14 mouse cellular contexts compared by ENCODE assay signal in genomic region chr10:62380936-62381335, GRCm38 (mm10). TPM values are rescaled to one million over a fixed set of nuclear protein-coding genes. Genes with fewer than 3 reads are reported as not detected.
DNase-seq lines count a peak whose midpoint lies in the region; ATAC-seq and TF ChIP-seq lines count a peak whose summit lies in the region.
"Had no signal": no experiment of that assay in that cellular context is flagged by ENCODE, and none has a peak within 500 bp of the region (broad histone marks: within the 10 kb centered on the region; RNA-seq: fewer than 3 reads in every experiment).

No protein-coding gene starts in this region.

- ATAC-seq in kidney, postnatal 0 days (replicated peaks; ENCODE audit: low FRiP score, low read depth) = no peak
- ATAC-seq: intestine, embryonic 15.5 days had no signal

- TF ChIP-seq CTCF in kidney, postnatal 0 days (IDR thresholded peaks at IDR 0.05; ENCODE audit: low read depth) = peak; percentile 54
- 0 out of 2 replicates have a peak, but pooled peaks have one; percentile 0 for TF ChIP-seq CTCF in spleen, adult 2 months (IDR thresholded peaks at IDR 0.05; ENCODE audit: extremely low read depth, insufficient read depth, insufficient read length, insufficient replicate concordance)

- H3K36me3 ChIP-seq in kidney, postnatal 0 days (ENCODE audit: insufficient read depth, low read length) = no peaks in the 10 kb centered on the region
- H3K36me3 ChIP-seq in spleen, adult 2 months (ENCODE audit: control insufficient read depth, insufficient read depth, low read length) = no peaks in the 10 kb centered on the region
- H3K36me3 ChIP-seq: intestine, embryonic 15.5 days had no signal

- H3K4me3 ChIP-seq in kidney, postnatal 0 days (replicated peaks; ENCODE audit: low read depth, low read length) = no peak overlapping the region
- no peak overlapping the region for H3K4me3 ChIP-seq in spleen, adult 2 months (ENCODE audit: extremely low read depth, insufficient read depth, insufficient read length)
- H3K4me3 ChIP-seq: intestine, embryonic 15.5 days had no signal

- H3K9me3 ChIP-seq in kidney, postnatal 0 days (replicated peaks; ENCODE audit: low read length) = no peaks in the 10 kb centered on the region
- H3K9me3 ChIP-seq: intestine, embryonic 15.5 days had no signal

- no peaks in the 10 kb centered on the region for H3K4me1 ChIP-seq in kidney, postnatal 0 days (replicated peaks; ENCODE audit: insufficient read depth, low read length)
- H3K4me1 ChIP-seq in spleen, adult 2 months (ENCODE audit: control insufficient read depth, insufficient read depth, insufficient read length) = no peaks in the 10 kb centered on the region
- H3K4me1 ChIP-seq: intestine, embryonic 15.5 days had no signal

- peak; percentile 9 to 24 for DNase-seq in cerebellum, adult 18-20 months
- DNase-seq in cerebellum, postnatal 25 days = no peak
- DNase-seq in kidney, postnatal 0 days (ENCODE audit: low spot score) = peak; percentile 20
- DNase-seq in kidney, postnatal 10 days = no peak
- no peak for DNase-seq in spleen, adult 2 months (ENCODE audit: low read depth in 1 of 2, low spot score in 2 of 2)
- DNase-seq in spleen, postnatal 14 days (ENCODE audit: low spot score in 2 of 2) = no peak
- no peak for DNase-seq in layer of hippocampus, adult 11-12 months (ENCODE audit: low spot score)
- DNase-seq in layer of hippocampus, postnatal 14 days (ENCODE audit: low spot score in 2 of 2) = no peak
- DNase-seq: heart, postnatal 14 days; right cerebral cortex, adult 18-20 months; thymus, postnatal 4 days had no signal

- H3K27ac ChIP-seq in kidney, postnatal 0 days = no peak overlapping the region
- H3K27ac ChIP-seq in spleen, adult 2 months (ENCODE audit: insufficient read depth, low read length) = no peak overlapping the region
- H3K27ac ChIP-seq: intestine, embryonic 15.5 days had no signal

- no peak overlapping the region for H3K4me2 ChIP-seq in kidney, postnatal 0 days (ENCODE audit: low read length)
- H3K4me2 ChIP-seq: intestine, embryonic 15.5 days had no signal

- TF ChIP-seq POLR2A in spleen, adult 2 months (IDR thresholded peaks at IDR 0.05; ENCODE audit: low read depth, low read length) = no peak

- H3K27me3 ChIP-seq in kidney, postnatal 0 days (ENCODE audit: insufficient read depth, low read length) = no peaks in the 10 kb centered on the region
- no peaks in the 10 kb centered on the region for H3K27me3 ChIP-seq in spleen, adult 2 months (ENCODE audit: control insufficient read depth, insufficient read depth, low read length)
- H3K27me3 ChIP-seq: intestine, embryonic 15.5 days had no signal

- no peak overlapping the region for H3K9ac ChIP-seq in kidney, postnatal 0 days (ENCODE audit: low read depth, low read length)
- H3K9ac ChIP-seq: intestine, embryonic 15.5 days had no signal

RNA-seq across cellular contexts. Expression of gene Hk1, which starts 1.2 kb away (rescaled TPM):
- polyA plus RNA-seq in kidney, postnatal 0 days (2015; fragmentation: Nextera tagmentation; extraction: Ambion mirVana) = 62.6 and 68.3 TPM in 2 replicates
- polyA plus RNA-seq in spleen, adult 2 months (2012; rRNA removed) = 31.0 and 38.5 TPM in 2 replicates
- 100 to 1,000 TPM; 307 to 312 TPM for total RNA-seq in layer of hippocampus, postnatal 14 days (2021)

RNA-seq across cellular contexts. Expression of gene Hkdc1, which starts 41.4 kb away (rescaled TPM):
- 2.6 and 3.1 TPM in 2 replicates for polyA plus RNA-seq in kidney, postnatal 0 days (2015; fragmentation: Nextera tagmentation; extraction: Ambion mirVana)
- 0.04 and 0.06 TPM in 2 replicates for polyA plus RNA-seq in spleen, adult 2 months (2012; rRNA removed)
- total RNA-seq in layer of hippocampus, postnatal 14 days (2021) = 1 to 10 TPM; 3.2 to 5.7 TPM
- total RNA-seq: common myeloid progenitor, adult 5-6 weeks; heart, postnatal 14 days; megakaryocyte progenitor cell, adult 5-6 weeks had no signal

Comparison
In these comparisons a context has a peak if more than half of its experiments do, and no peak if none do; other contexts are left out.
1. DNase-seq: peak in cerebellum, adult 18-20 months (2 of 2) and kidney, postnatal 0 days (single experiment); none in cerebellum, postnatal 25 days (0 of 2), kidney, postnatal 10 days (single experiment), spleen, adult 2 months (0 of 2), spleen, postnatal 14 days (0 of 2), layer of hippocampus, adult 11-12 months (single experiment) and layer of hippocampus, postnatal 14 days (0 of 2).